Mouse (Mus musculus) spleen, adult 2 months (tissue): ENCODE measurements around the gene Tmem191c.

Source experiments
- CTCF ChIP-seq: fragments of 200-500 bp; IDR thresholded peaks from 2 replicates; pipeline ENCODE4 v1.5.1; 2011; ENCODE audit warnings: mild to moderate bottlenecking, inconsistent platforms; ENCODE audit not compliant: insufficient read depth, insufficient read length, insufficient replicate concordance; ENCODE audit errors: extremely low read depth
- POLR2A ChIP-seq: fragments of 200-500 bp; IDR thresholded peaks from 2 replicates; pipeline ENCODE4 v1.6.1; 2011; ENCODE audit warnings: low read depth, low read length, inconsistent platforms

GRCm38 (mm10) chr16:17303521-17304245 lies 27.8 kb downstream of the Tmem191c start:
- TF ChIP-seq POLR2A (no peak), CTCF (no peak)
